Mouse (Mus musculus) left cerebral cortex, adult 11 months (tissue): ENCODE data around the gene Zfp618.

Experiments
- DNase-seq: peaks from one replicate; pipeline ENCODE4 v3.0.0; 2022; ENCODE audit warnings: low spot score

The Zfp618 gene

DNA sequence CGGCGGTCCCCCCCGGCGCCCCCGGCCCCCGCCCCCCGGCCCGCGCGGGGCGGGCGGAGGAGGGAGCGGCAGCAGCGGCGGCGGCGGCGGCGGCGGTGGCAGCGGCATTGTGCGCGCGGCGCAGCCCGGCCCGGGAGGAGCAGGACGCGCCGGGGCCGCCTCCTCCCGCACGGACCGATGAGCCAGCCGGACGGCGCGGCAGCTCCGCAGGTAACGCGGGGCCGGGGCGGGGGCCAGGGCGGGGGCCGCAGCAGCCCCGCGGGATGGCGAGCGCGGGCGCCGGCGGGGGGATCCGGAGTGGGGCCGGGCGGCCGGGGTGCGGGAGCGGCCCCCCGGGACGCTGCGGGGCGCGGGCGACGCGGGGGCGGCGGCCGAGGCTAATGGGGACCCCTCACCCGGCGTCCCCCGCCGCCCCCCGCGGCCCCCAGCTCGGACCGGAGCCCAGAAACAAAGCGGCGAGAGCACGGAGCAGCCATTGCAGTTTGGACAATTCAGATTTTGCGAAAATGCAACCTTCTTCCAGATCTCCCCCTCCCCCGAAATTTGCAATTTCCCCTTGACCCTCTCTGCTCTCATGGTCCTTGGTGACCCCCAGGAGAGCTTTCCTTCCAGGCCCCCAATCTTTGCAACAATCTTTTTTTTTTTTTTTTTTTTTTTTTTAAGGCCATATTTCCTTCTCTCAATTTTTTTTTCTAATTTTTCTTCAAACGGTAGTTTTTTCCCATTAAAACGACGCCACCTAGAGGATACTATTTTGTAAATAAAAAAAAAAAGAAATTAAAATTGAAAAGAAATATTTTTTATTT, at the start of gene Zfp618:
Gene Zfp618, plus strand, starts transcription at position 77 of the 806 bp plus-strand sequence.
- no peak for DNase-seq

DNA sequence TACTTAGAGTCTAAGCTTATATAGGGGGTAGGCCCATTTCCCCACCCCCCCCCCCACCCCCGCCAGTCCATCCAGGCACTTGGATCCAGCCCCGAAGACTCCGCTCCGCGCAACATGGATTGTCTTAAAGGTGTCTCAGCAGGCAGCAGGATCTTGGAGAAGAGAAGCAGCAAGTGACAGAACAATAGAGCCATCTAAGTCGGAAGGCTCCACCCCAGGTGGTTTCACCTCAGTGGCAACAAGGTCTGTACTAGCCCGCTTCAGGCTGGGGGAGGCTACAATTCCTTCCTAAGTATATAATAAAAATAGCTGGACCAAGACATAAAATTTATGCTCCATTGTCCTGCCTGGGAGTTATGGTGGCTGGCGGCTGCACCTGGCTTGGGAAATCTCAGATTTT, 48.3 kb upstream of the Zfp618 start:
- no peak for DNase-seq

DNA sequence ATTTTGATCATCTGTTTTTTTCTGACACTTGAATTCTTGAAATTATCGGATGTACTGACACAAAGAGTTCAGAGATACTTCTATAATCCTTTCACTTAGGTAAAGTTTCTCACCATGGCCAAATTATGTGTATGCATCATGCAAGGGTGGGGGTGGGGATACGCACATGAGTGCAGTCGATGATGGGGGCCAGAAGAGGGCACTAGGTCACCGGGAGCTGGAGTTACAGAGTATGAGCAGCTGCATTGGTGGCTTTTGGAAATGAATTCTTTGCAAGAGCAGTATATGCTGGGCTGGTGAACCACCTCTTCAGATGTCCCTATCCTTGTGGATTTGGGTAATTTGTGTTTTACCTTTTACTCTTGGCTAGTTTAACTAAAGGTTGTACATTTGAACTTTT, 31.6 kb upstream of the Zfp618 start:
- DNase-seq: no peak

DNA sequence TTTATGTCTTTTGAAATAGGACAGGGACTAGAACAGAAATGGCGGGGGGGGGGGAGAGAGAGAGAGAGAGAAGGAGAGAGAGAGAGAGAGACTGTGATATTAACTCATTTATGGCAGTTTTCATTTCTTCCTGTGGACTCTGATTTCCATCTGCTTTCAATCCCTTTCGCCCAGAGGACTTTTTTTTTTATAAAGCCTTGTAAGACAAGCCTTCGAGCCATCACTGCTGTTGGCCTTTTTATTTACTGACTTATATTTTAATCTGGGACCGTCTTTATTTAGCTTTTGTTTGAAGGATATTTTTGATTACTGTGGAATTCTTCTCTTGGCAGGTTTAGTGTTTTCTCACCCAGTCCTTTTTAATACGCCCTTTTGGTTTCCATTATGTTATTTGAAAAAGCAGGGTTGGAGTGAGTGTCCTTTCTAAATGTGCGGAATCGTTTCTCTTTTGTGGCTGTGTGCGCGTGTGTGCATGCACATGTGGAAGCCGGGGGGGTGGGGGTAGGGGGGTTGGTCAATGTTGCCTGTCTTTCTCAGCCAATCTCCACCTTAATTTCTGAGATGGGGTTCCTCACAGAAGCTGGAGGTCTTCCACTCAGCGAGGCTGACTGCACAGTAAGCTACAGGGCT, 29.7 kb upstream of the Zfp618 start:
- no peak for DNase-seq

DNA sequence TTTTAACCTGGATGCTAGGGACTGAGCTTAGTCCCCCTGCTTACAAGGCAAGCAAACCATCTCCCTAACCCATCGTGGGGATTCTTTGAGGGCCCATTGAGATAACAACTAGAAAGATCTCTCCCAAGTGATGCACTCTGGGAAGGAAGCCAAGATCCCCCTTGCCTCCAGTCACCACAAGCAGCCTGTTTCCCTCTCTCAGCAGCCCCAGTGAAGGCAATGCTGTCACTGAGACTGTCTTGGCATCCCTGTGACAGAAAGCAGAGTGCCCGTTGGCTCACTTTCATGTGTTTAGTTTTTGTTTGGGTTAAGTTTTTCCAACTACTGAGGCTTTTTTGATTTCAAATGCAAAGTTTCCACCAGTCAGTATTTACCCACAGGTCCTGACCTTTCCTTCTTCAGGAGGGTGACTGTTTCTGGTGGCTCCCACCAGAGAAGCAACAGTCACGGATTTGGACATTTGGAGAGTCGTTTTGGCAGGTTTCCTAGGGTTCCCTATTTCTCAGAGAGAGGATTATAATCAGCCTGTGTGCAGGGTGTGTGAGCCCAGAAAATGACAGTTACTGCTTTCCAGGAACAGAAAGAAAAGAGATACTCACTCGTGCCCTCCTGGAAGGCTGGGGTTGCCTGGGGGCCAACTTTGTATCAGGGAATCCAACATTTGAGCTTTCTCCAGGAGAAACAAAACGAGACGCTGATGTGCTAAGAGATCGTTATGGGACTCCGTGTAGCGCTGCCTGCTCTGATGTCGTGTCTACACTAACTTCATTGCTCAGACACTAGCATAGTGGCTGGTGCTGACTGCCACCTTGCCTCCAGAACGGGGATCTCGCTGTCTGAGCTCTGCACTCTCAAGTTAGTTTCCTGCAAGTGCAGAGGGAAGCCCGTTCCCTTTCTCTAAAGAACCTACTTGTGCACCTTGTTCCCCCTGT, 23.1 kb upstream of the Zfp618 start:
- no peak for DNase-seq

DNA sequence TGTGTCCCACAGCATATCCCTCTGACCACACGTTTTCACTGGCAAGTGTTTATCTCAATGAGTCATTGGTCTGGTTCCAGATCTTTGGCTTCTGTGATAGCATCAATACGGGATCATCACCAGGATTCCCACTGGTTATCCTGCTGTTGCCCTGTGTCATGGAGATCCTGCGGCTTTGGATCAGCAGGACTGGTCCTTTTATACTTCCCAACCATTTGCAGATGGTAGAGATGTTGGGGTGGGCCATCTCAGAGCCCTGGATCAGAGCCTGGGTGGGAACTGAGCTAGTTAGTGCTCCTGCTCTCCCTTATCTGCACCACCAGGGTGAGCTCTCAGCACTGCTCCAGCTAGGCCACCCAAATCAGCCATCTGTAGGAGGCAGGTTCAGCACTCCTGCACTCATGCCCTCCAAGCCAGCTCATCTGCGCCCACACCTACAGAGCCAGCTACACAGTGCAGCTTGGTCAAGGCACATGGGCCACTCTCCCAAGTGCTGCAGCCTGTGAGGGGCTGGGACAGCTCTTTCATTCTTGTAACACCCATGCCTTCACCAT, 21.0 kb upstream of the Zfp618 start:
- no peak for DNase-seq

DNA sequence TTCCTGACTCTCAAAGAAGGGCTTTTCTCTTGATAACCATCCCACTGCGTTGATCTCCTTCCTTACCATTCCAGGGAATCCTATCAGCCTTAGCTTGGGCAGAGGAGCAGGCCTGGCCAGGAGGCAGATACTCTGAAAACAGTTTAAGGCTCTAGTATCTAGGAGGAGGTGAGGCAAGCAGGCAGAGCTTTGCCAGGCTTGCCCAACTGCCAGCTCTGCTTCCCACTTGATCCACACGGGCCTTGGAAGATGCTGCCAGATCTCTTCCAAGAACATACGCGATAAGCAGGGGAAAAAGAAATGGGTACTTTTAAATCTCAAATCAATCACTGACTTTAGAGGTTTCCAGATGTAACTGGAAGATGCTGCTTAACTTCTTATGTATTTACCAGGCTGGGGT, 1.6 kb upstream of the Zfp618 start:
- no peak for DNase-seq

DNA sequence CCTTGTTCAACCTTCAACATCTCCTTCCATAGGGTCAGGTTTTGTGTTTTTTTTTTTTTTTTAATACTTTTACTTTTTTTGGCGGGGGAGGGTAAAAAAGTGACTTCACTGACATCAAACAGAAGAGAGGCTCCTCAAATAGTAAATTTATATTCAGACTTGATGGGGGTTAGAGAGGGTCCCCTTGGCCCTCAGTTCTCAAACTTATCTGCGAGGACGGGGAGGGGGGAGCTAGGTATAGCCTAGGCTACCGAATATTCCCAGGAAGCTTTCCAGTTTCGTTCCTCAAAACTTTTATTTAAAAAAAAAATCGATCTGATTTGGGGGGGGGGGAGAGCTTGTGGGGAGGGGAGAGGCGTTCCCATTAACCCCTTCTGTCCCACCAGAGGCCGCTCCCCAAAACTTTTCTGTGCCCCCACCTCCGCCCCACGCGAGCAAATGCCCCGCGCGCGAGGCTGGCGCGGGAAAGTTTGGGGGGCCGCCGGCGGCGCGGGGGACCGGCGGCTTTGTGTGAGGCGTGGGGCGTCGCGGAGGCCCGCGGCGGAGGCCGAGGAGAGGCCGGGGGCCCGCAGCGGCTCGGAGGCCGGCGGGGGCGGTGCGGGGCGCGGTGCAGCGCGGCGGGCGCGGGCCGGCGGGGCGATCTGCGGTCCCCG, 403 bp upstream of the Zfp618 start:
- no peak for DNase-seq

DNA sequence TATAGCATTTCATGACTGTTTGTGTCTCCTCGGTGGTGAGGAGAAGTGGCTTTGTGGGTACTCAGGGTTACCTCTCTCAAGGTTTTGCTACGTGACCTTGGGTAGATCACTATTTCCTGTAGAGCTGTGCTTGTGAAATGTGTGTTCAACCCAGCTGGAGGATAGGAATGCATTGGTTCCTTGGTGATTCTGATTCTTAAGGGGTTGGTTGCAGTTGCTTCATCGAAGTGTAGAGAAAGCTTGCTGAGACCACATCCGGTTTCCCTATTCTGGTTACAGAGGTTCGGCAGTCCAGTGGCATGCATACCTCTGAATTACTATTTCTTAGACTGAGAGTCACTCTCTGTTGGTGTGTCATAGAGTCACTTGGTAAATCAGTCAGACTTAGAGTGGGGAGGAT, 4.2 kb downstream of the Zfp618 start:
- no peak for DNase-seq

DNA sequence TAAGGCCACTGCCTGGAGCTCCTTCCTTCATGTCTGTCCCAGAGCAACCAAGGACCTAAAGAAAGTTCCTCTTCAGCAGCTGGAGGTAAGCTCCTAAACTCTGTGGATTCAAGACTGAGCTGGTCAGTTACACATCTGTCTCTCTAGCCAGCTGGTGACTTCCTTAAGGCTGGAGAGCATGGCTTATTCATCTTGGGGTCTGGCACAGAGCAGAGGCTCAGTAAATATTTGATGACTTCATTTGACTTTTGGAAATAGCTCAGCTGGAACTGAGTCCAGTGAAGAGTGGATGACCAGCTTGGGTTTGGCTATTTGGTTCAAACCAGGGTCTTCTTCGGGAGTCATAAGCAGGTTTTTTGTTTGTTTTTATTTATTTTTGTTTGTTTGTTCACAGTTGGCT, 6.6 kb downstream of the Zfp618 start:
- DNase-seq: no peak

DNA sequence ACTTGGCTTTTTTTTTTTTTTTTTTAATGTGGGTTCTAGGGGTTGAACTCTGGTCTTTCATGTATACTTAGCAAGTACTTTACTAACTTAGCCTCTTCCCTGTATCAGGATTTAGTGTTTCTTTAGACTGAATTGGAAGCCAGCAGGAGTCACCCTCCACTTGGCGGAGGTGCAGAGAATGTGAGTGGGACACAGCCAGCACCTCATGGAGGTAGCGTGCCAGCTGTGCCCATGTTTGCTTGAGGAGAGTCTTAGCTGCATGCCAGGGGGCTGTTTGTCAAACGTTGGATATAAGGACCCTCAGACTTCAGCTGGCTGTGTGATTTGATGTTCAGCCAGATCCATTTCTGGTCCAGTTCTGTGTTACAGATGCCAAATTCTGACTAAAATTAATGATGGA, 7.7 kb downstream of the Zfp618 start:
- no peak for DNase-seq

DNA sequence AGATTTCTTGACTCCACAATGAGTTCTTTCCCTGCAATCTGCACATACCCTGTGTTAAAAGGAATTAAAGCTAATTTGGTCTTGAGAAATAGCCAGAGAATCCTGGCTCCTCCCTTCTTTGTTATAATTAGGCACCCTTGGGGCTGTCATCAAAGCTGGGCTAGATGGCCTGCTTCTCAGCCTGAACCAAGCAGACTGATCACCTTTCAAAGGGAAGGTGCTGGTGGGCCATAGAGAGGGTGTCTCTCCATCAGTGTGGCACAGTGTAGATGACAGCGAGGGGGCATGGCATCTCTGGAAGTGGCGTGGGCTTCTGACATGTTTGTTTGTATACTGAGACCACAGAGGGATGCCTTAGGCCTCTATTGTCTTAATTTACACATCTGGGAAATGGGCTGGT, 9.5 kb downstream of the Zfp618 start:
- DNase-seq: no peak

DNA sequence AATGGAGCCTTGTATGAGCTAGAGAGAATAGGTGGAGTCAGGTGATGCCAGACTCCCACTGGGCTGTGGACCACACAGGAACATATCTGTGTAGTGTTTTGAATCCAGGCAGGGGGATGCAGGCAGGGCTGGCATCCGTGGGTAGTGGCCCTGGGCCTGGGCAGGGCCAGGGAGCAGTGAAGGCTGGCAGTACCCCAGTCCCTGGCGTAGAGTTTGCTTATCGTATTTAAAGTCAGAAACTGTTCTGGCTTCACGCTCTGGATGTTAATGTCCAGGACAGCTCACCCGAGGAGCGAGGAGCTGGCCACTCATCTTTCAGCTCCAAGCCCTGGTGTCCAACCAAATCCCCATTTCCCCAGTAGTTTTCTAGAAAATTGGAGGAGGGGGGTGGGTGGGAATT, 10.2 kb downstream of the Zfp618 start:
- DNase-seq: no peak

DNA sequence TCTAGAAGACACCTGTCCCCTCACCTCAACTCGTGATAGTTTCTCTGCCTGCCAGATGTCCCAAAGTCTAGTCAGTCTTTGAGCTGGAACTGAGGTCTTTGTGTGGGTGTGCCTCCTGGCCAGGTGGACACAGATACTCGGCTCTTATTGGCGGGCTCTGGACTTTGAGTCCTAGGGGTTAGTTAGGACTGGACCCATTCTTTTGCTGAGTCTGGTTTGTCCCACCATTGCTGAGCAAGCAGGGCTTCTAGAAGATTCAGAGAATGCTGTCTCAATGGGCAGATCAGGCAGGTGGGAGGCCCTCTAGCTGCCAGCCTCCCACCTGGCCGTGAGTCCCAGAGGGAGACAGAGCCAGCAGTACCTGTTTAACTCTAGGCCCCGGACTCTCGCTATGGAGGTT, 12.1 kb downstream of the Zfp618 start:
- no peak for DNase-seq

DNA sequence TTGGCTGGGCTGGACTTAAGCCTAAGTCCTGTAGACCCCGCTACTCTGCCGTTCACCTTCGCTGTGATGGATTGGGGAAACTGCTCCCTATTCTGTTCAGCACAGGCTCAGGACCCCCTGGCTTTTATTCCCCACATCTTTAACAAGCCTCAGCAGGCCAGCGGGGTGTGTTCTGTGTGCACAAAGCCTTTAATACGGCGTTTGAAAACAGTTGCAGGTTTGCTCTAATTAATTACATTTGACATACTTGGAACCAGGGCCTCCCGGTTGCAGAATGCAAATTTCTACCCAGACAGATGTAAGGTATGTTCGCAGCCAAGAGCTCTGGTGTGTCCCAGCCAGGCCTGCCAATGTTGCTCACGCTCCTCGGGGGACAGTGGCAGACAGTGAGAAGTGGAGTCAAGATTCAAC, 13.1 kb downstream of the Zfp618 start:
- DNase-seq: no peak

DNA sequence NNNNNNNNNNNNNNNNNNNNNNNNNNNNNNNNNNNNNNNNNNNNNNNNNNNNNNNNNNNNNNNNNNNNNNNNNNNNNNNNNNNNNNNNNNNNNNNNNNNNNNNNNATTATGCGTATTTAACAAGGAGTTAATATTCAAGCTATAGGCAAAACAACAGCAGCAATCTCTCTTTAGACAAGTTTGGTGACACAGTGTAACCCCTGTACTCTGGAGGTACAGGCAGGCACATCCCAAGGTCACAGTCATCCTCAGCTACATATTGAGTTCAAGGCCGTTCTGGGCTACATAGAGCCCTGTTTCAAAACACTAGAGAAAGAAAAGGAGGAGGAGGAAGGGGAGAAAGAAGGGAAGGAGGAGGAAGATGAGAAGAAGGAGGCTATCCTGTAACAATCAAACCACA, 16.2 kb downstream of the Zfp618 start:
- DNase-seq: no peak

DNA sequence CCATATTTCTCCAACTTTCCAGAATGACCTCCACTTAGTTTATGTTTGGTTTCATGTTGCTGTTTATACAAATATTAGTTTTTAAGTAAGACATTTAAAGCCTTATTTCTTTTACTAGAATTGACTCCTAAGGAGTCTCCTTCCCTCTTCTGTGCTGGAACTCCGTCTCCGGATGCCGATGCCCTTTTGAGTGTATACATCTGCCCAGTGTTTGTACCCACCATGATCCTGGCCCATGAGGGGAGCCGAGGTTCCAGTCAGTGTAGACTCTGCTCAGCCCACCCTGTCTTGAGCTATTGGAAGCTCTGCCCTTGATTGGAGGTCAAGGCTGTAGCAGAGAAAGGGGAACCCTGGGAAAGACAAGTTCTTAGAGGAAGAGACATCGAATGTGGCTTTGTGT, 18.2 kb downstream of the Zfp618 start:
- no peak for DNase-seq

DNA sequence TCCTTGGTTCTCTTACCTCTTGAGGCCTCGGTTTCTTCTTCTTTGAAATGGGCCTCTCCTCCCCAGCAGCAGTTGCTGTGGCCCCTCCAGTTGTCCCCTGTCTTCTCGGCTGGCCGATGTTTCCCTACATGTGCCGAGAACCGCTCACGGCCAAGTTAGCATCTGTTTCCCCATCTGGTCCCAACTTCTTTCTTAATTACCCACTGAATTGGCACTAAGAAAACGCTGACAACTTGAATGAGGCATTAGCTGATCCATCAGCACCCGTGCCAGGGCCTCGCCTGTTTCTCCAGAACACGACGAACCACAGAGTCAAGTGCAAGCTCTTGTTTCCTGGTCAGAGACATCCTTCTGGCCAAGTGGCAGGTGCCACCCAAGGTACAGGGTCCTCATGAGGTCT, 26.0 kb downstream of the Zfp618 start:
- no peak for DNase-seq

DNA sequence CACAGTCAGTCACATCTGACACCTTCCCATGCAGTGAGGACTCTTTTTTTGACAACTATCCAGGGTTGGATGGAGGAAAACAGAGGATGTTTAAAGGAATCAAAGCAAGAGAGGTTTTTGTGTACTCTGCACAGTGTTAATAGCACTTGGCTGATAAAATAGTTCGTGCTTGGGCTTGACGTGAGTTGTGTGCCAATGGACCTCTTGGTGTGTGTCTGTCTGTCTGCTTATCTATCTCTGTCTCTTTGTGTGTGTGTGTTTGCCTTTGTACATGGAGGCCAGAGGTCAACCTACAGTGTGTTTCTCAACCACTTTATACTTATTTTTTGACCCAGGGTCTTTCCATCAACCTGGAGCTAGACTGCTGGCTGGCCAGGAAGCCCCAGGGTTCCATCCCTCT, 27.8 kb downstream of the Zfp618 start:
- no peak for DNase-seq

DNA sequence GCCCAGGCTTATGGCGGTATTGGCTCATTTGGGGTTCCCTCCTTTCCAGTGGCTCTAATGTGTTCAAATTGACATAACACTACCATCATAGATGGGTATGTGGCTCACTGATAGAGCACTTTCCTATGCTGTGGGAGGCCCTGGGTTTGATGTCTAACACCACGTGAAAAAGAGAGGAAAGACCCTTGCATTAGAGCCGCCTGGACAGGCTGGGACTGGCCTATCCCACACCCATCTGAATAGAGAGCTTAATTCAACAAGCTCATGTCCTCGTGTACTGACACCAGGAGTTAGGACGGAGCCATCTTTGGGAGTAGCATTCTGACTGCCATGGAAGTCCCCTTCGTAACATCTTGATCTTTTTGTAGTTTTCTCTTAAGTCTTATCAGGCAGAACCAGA, 32.2 kb downstream of the Zfp618 start:
- no peak for DNase-seq

DNA sequence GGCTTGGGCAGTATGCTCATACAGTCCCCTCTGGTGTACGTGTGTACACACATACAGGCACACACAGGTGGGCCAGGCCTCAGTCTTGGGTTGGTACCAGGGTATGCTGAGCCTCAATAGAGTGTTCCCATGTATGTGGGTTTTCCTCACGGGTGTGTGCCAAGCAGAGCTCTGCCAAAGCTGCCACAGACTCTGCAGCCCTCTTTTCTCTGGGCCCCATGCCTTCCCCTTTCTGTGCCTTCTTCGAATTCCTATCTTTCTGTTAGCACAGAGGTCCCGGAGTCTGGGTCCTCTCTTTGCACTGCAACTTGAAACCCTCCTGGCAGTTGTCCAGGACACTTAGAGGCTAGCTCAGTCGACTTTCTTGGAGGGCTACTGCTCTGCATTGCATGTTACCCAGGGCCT, 33.1 kb downstream of the Zfp618 start:
- no peak for DNase-seq

DNA sequence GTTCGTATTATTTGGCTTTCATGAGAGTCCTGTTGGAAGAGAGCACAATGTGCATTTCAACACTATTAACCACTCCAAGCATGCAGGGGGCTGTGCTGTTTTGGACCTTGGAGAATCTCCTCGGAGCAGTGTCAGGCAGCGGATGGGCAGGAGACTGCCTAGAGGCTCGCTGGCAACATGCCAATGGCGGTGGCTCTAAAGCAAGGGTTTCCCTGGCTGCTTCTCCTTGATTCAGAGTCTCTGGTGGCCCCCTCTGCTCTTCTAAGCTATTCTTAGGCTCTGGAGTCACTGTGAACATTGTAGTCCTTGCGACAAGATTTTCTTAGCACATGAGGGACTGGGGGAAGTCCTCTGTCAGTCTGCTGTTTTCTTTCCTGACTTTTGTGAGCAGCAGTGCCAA, 33.5 kb downstream of the Zfp618 start:
- DNase-seq: no peak
